Mouse (Mus musculus): ENCODE results near the gene Rtn1. TPM values are rescaled to one million over a fixed set of nuclear protein-coding genes. Genes with fewer than 3 reads are reported as not detected.
"Not testable (repeated sequence)": the region's sequence is repeated elsewhere in the genome, so short reads cannot be mapped to it uniquely, and the experiment has no call there.

Rtn1 gene
- total RNA-seq, 2 experiments from 2014 or later: 2.8 to 4.6 TPM

DNA sequence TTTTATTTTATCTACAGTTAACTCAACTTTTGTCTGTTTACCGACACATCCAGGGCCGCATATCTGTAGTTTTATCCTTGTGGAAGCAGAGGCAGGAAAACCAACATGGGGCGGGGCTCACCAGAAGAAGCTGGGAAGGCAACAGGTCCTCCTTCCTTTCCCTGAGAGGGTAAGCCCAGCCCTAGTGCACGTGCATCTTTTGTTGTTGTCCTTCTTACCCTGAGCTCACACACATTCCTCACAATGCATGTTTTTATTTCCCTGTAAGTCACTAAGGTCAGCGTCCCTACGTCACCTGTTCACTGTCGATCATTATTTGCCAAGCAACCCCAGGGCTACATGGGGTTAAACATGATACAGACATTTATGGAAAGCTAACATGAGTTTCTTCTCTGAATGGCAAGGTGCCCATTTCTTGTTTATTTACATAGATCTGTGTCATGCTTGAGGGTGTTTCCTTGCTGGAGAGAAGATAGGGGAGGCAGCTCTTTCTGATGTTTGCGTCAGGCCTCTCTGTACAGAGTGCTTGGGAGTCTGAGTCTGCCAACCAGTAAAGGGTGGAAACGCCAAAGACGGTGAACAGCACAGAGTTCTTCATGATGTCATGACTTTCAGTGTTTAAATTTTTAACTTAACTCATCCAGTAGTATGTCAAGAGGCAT, 84.5 kb downstream of the Rtn1 start:
- no peak for DNase-seq

DNA sequence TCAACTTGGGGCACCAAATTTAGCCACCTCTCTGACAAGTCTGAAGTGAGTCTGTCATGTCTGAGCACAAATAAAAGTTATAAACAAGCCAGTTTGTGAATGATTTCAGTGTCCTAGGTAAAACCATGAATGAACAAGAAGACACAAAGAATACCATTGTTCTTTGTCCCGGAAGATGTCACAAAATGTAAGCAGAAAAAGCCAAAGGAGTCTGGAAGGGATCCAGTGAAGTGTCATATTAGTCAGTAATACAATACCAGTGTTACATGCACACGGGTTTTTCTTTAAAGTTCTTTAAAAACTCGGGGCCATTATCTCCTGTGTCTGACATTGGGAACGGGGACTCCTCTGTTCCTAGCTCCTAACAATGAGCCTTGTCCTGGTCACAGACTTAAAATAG, 85.1 kb downstream of the Rtn1 start:
- no peak for DNase-seq

DNA sequence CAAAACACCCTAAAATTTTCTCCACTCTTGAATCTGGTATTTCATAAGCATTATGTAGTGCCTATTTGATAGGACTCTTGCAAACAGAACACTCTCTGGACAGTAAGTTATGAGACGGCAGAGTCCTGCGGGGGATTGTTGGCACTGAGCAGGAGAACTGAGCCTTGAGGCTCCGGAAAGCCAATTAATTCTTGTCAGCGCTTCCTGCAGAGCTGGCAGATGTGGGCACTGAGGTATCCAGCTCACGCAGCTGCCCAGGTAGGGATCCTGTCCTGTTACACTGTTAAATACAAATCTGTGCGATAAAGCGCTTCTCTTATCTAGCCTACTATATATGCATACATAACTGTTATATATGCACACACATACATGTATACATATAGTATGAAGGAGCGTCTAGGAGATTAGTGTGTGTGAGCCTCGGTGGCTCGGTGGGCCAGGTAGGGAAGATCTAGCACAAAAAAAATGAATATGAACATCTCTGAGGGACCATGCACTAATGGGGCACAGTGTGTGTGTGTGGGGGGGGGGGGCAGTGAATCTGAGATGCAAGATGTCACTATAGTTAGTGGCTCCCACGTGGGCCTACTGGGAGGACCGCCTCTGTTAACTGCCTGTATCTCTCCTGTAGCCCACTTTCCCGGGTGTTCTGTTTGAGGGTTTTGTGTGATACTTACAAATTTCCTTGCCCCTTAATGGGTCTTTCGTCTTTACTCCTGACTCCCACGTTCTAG, 93.0 kb downstream of the Rtn1 start:
- DNase-seq: no peak

DNA sequence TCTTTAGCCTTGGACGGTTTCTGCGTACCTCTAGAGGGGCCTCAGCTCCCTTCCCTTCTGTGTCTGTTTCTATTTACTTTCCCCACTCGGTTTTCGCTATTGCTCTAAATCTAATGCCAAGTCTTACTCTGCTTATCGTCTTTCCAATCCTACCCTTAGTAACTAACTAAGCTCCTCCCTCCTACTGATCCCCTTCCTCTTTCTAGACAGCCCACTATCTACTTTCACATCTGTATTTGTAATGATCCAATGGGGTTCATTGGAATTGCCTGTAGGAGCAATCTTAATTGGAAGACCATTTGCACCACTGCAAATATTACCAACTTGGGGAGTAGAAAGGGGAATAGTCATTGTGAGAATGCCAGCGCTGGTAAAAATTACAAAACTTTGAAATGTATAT, 98.0 kb downstream of the Rtn1 start:
- DNase-seq: no peak

DNA sequence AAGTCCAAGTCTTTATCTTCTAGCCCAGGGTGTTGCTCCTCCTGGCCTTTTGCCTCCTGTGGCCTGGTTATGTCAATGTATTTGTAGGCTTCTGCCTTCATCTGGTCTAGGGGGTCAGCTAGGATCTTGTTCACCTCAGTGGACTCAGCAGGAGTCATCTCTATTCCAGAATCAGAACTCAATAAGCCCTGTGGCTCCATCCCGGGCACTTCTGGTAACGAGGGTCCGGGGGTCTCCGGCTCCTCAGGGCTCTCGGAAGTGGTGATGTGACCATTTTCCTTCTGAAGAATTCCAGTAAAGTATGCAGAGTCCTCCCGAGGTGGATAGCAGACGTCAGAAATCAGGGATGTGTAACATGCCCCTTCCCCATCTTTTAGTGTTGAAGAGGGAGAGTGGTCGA, 100.3 kb downstream of the Rtn1 start:
- DNase-seq: no peak

DNA sequence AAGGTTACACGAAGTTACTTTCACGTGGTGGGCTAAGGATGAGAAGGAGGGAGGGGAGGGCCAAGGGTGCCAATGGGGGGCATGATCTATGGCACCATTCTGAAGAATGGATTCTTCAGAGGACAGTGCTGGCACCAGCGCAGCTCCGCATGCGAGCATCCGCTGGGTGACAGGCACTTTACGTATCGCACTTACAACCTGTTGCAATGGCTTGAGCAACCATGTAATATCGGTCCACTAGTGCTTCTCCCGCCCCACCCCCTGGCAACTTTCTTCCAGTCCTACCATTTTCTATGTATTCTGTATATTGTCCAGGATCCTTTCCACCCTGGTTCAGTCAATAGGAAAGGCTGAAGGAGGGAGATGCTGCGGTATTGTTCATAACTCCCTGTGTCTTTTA, 102.6 kb downstream of the Rtn1 start:
- DNase-seq: no peak

DNA sequence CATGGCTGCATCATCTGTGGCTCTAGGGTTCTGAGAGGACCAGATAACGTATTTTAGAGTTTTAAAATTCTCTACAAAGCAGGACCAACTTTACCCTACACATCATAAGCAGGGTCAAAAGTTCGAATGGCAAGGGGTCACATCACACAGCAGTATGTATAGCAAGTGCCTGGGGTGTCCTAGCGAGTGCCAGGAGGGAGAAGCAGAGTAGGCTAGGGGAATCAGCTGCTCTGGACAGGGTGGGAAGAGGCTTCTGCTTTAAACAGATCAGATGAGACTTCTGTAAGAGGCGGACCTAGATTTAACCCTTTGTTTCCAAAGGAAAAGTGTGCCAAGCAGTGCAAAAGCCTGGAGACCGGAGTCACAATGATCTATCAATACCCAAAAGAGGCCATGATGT, 103.4 kb downstream of the Rtn1 start:
- DNase-seq: no peak

DNA sequence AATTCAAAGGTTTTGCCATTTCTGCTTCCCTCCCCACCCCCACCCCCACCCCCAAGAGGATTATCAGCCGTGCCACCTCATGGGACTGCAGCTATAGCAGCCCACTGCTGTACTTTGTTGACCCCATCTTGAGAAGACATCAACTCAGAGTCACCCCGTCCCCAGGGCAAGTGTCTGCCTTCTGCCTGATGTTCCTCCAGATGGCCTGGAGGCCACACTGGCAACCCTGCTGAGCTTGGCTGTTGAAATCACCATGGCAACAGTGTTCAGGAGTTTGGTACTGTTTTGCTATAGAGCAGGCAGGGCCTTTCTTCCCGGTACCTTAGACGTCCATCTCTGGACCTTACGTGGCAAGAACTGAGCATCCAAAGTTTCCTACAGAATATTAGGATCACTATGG, 103.9 kb downstream of the Rtn1 start:
- no peak for DNase-seq

DNA sequence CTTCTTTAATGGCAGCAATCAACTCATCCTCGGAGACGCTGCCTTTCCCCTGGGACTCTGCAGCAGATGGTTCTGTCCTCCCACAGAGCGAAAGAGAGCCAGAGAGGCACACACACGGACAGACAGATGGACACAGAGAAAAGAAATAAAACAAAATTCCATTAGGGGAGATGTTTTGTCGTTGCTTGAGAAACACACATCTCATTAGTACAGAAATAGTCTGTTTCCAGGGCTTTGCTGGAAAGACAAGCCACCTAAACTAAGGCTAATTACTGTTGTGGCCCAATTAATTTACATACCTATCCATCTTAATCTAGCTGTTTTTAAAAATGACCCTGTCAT, 104.5 kb downstream of the Rtn1 start:
- no peak for DNase-seq

DNA sequence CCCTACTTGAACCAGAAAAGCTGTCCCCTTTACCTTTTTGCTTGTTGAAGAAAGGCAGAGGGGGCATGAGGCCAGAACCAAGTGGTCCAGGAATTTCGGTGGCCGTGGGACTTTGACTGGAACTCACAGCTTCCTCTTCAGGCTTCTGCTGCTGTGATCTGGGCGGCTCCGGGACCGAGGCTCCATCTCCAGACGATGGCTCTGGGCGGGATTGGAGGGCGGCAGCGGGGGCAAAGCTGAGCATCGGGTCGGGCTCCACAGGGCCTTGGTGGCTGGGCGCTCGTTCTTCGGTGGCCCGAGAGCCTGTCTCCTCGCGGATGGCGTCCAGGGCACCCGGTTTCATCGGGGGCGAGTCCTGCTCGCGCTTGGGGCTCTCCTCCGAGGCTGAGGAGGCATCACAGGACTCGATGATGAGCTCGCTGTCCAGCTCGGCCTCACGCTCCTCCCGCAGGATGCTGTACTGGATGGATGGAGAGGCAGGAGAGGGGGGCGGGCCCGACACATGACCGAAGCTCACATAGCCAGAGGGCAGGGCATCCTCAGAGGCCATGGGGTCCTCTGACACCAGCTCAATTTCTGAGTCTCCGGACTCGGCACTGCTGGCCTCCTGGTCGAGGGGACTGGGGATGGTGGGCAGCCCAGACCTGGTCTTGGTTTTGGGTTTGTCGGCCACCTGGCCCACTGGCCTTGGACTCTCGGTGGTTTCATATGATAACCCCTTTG, 105.1 kb downstream of the Rtn1 start:
- DNase-seq: no peak

DNA sequence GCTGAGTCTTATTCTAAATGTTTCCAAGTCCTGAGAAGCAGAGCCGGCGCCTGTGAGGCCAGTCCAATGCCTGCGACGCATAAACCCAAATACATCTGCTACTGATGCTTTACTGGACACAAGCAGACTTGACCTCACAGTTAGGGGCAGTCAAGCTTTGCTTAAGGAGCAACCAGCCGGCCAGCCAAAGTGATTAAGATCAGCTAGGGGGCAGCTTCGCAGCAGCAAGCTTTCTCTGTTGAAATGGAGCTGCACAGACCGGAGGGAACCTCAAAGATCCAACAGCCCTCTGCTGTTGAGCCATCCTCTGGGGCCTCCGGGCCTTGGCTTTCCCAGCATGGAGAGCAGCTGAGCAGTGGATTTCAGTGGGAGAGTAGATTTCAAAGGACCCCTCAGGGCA, 107.4 kb downstream of the Rtn1 start:
- no peak for DNase-seq

DNA sequence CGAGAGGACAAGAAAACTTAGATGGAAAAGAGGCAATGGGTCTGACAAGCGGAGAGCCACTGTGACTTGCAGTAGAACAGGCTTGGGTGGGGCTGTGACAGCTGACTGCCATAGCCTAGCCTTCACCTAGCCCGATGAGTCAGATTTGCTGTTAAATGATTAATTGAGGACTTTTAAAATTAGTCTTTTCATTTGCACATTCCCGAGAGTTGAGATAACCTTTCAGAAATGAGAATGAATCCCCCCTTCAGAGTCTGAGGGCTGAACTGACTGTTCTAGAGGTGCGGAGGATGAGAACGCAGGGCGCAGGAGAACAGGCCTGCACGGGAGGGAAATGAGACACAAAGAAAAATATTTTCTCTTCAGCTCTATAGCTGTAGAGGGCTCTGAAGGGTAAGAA, 107.9 kb downstream of the Rtn1 start:
- DNase-seq: no peak

DNA sequence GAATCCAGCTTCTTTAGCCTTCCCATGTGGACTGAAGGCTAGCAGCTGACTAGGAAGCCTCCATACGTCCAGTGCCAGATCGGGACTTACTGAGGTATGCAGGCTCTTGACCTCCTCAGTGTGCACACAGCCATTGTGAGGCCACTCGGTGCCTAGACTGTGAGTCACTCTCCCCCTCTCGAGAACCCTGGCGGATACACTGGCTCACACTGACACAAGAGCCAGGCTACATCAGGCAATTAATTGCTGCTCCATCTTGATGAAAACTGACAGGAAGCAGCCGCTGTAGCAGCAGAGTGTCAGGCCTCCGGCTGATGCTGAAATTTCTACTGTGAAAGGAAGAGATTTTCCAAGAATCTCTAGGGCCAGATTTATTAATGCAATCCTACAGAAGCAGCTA, 110.6 kb downstream of the Rtn1 start:
- peak in 1 of 2 experiments; percentile 29 for DNase-seq

DNA sequence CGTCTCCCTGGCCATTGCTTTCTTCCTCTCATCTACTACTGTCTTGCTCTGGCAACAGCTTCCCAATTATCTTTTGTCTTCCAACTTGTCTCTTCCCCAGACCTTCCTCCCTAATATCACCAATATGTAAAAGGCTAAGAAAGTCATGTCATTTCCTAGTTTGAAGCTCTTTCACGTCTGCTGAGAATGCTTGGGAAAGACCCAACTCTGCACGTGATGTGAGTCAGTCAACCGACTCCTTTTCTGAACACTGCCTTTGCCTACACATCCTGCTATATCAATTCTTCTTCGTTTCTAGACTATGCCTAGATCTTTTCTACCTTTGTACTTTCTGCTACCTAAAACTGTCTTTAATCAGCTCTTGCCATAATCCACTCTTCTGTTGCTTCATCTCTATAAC, 112.3 kb downstream of the Rtn1 start:
- no peak for DNase-seq

DNA sequence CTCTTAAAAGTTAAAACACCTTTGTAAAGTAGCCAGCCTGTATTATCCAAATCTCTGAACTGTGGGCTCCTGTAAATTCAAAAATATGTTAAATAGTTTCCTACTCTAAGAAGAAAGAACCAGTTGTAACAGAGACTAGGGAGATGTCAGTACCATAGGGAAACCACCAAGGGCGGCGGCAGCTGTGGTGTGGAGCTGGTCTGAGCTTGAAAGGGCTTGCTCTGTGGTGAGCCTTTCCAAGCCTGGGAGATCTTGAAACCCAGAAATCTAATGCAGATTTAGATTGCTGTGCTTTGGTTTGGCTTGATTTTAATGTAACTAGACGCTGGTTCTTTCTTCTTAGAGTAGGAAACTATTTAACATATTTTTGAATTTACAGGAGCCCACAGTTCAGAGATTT, 115.7 kb downstream of the Rtn1 start:
- DNase-seq: not testable (repeated sequence)

DNA sequence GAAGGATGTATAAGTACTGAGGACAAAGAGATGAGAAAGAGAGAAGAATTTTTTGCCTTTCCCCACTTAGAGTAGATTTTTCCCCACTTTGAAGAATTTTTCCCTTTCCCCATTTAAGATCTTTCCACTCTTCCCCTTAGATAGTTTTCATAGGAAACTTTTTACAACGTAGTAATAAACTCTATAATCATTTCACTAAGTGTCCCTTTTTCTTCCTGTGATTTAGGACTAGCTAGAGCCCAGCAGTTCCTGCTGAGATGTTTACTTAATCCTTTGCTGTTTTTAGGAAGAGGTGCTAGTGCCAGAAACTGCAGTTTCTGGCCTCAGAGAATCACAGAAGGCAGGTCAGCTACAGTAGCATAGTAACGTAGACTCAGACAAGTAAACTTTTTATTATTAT, 116.3 kb downstream of the Rtn1 start:
- DNase-seq: no peak

DNA sequence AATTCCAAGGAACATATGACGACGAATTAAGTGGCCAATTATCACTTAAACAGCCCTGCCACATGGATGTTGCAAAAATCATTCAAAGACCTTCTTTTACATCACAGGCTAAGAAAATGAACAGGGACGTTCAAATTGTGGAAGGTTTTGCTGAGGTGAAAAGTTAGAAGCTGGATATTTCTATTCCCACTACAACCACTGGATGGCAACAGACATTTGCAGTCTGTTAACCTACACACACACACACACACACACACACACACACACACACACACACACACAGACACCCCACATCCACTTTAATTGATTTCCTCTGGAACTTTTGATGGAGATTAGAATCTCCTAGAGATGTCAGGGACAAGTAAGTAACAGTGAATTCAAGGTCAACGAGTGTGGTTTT, 117.6 kb downstream of the Rtn1 start:
- no peak for DNase-seq

DNA sequence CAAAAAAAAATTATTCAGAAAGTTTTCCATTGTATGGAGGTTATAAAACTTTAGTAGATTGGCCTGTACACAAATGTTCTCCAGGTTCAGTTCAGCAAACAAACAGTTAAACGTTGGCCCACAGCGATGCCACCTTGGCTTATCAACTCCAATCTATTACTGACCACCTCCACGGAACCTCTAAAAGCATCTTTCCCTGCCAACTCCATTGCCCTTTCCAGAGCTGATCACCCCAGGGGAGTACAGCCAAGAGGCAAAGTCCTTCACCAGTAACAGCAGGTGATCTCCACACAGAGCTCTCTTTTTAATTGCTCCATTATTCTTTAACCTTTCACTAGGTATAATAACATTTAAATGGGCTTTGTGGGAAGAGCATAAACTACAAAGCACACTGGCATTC, 120.6 kb downstream of the Rtn1 start:
- DNase-seq: no peak

DNA sequence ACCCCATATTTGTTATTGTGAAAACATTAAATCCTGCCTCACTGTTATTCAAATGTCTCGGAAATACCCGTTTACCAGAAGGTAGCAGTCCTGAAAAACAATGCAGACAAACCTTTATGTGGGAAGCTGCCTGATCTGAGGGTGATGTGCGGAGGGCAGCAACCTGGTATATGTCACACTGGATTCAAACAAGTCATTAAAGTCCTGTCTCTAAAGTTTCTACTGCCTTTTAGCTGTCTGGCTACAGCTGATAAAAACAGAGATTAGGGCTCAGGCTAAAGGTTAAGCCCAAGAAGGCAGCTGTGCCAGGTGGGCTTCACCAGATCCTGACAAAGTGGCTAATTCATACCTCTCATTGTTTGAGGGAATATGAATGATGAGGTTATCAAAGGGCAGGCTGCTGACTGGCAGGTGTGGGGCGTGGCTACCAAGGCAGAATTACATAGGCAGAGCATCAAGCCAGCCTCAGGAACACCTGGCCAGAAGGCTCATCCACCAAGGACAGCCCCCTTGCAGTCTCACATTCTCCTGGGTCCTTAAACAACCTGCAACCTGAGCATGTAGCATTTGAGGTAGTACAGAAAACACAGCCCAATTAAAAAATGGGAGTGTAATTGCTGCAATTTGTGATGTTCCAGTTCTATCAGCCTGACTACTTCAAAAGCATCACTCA, 121.4 kb downstream of the Rtn1 start:
- DNase-seq: no peak

DNA sequence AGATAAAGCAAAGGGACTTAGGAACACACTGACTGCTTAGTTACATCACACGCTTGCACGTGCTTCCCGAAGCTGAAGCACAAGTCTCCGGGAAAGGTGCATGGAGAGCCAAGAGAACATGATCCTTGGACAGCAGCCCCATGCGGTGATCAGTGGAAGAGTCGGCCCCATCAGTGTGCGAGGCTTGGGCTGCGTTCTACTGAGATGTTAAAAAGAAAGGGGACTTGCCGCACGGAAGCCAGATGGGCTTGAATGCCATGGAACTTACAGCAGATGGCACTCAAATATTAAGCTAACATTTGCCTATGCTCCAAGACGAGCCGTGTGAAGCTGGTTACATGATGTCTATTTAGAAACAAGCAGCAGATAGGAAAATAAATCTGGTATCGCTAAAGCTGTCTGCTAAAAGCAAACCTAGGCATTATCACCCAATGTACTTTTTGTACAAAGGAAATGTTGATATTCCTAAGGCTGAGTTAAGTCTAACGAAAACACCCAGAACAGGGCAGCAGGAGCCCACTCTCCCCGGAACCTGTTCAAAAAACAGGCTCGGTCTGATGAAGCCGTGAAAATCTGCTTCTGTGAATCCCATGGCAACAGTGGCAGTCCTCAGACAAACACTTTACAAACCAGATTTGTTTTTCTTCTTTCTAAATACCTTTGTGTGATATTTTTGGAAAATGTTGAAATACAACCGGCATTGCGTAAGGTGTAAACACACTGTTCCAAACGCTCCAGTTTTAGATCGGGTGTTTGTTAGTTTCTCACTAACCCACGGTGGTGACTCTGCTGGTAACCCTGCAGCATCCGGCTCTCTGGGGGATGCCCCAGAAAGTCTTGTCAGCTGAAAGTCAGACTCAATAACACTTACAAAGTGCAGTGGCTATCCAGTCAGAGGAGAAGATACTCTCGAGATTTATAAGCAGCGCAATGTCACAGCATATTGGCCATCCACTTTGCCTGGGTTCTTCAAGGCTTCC, 123.2 kb downstream of the Rtn1 start:
- peak; percentile 7 to 9 for DNase-seq

DNA sequence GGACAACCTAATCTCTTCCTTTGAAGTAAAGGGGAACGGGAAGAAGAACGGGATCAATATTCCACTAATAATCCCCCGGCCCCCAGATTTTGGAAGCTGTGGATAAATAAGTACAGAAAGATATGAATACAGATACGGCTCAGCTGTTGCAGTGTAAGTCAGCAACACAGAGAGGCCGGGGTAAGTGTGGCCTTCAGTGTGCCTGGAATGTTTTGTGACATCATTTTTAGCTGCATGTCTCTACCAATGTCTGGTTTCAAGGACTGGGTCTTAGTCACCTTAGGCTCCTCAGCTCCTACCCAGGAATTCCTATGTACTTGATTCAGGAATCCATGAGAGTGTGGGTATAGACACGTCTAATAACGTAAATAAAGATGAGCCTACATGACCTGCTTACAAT, 124.3 kb downstream of the Rtn1 start:
- no peak for DNase-seq
